Mouse (Mus musculus): ENCODE results near the gene Sobp.

- TF ChIP-seq CTCF (IDR thresholded peaks at IDR 0.05; ENCODE audit: low read depth, low read length) (no peak), EP300 (IDR thresholded peaks at IDR 0.05; ENCODE audit: insufficient read depth, low read depth, low read length) (no peak)
Measured at GRCm38 (mm10) chr10:43001433-43001832, 172.9 kb downstream of the Sobp start.
